Mouse (Mus musculus) gastrocnemius, adult 8-10 months (tissue): ENCODE data around the gene Pecam1. TPM values are rescaled to one million over a fixed set of nuclear protein-coding genes. Genes with fewer than 3 reads are reported as not detected.
"Not testable (repeated sequence)": the region's sequence is repeated elsewhere in the genome, so short reads cannot be mapped to it uniquely, and the experiment has no call there.

Experiments
- DNase-seq, 2 experiments: peaks; one replicate each; pipeline ENCODE4 v3.0.0; 2022; ENCODE audit warnings: low spot score in 2 of 2
- total RNA-seq, 4 experiments: library from RNA; stranded (reverse); gene quantifications; 2 replicates each; pipeline ENCODE4 v1.2.4; 2022

Gene Pecam1
- total RNA-seq, 4 experiments from 2014 or later, result 25.4 to 30.9 (median 26.7) TPM

- no peak for DNase-seq
Observed at GRCm38 (mm10) chr11:106773061-106773460, 22.6 kb upstream of the Pecam1 start.

GRCm38 (mm10) chr11:106770195-106770974 lies 20.0 kb upstream of the Pecam1 start:
- no peak for DNase-seq

GRCm38 (mm10) chr11:106767516-106767915 lies 17.1 kb upstream of the Pecam1 start:
- DNase-seq, result no peak

GRCm38 (mm10) chr11:106766611-106767162 lies 16.3 kb upstream of the Pecam1 start:
- DNase-seq, result no peak

GRCm38 (mm10) chr11:106762800-106763185 lies 12.4 kb upstream of the Pecam1 start:
- DNase-seq, result no peak

GRCm38 (mm10) chr11:106762139-106762799 lies 11.8 kb upstream of the Pecam1 start:
- DNase-seq, result no peak

- no peak for DNase-seq
Observed at GRCm38 (mm10) chr11:106760511-106760910, 10.1 kb upstream of the Pecam1 start.

- DNase-seq, result no peak
Observed at GRCm38 (mm10) chr11:106759028-106759427, 8.6 kb upstream of the Pecam1 start.

- DNase-seq, result no peak
Observed at GRCm38 (mm10) chr11:106755583-106755982, 5.2 kb upstream of the Pecam1 start.

- no peak for DNase-seq
Observed at GRCm38 (mm10) chr11:106753314-106753713, 2.9 kb upstream of the Pecam1 start.

- no peak for DNase-seq
Observed at GRCm38 (mm10) chr11:106752103-106752502, 1.7 kb upstream of the Pecam1 start.

GRCm38 (mm10) chr11:106751039-106752018 lies 901 bp upstream of the Pecam1 start, which contains the start of gene Milr1:
Gene Milr1 (plus strand): TSS chr11:106751226.
- DNase-seq, result no peak

GRCm38 (mm10) chr11:106749557-106750120 lies 789 bp downstream of the Pecam1 start:
- not testable (repeated sequence) for DNase-seq

- DNase-seq, result no peak
Observed at GRCm38 (mm10) chr11:106744949-106745348, 5.5 kb downstream of the Pecam1 start.

GRCm38 (mm10) chr11:106742388-106742841 lies 8.0 kb downstream of the Pecam1 start:
- DNase-seq, result no peak

GRCm38 (mm10) chr11:106741826-106742225 lies 8.6 kb downstream of the Pecam1 start:
- DNase-seq, result no peak

- DNase-seq, result no peak
Observed at GRCm38 (mm10) chr11:106741232-106741631, 9.2 kb downstream of the Pecam1 start.

GRCm38 (mm10) chr11:106740724-106741123 lies 9.7 kb downstream of the Pecam1 start:
- not testable (repeated sequence) for DNase-seq

- no peak for DNase-seq
Observed at GRCm38 (mm10) chr11:106739116-106739515, 11.3 kb downstream of the Pecam1 start.

GRCm38 (mm10) chr11:106737178-106737621 lies 13.2 kb downstream of the Pecam1 start:
- DNase-seq, result no peak

GRCm38 (mm10) chr11:106736614-106737013 lies 13.8 kb downstream of the Pecam1 start:
- no peak for DNase-seq
